Mouse (Mus musculus): ENCODE data around the gene Pea15a. TPM values are rescaled to one million over a fixed set of nuclear protein-coding genes. Genes with fewer than 3 reads are reported as not detected.

The Pea15a gene
- polyA plus RNA-seq, 1 experiment, result 33.5 TPM

- 86% methylated on average over 3 of the region's 3 CpGs for WGBS
- DNase-seq (ENCODE audit: low read depth in 1 of 2, low spot score in 2 of 2), result no peak
- H3K4me1 ChIP-seq (ENCODE audit: control insufficient read depth, insufficient read depth, insufficient read length), result 0 out of 2 replicates have a peak, but pooled peaks cover 6% of the 10 kb centered on the region
- TF ChIP-seq CTCF (IDR thresholded peaks at IDR 0.05; ENCODE audit: extremely low read depth, insufficient read depth, insufficient read length, insufficient replicate concordance) (no peak), POLR2A (IDR thresholded peaks at IDR 0.05; ENCODE audit: low read depth, low read length) (no peak)
- H3K27me3 ChIP-seq (ENCODE audit: control insufficient read depth, insufficient read depth, low read length), result no peaks in the 10 kb centered on the region
- H3K4me3 ChIP-seq (ENCODE audit: extremely low read depth, insufficient read depth, insufficient read length), result no peak overlapping the region
- no peak overlapping the region for H3K27ac ChIP-seq (ENCODE audit: insufficient read depth, low read length)
- H3K36me3 ChIP-seq (ENCODE audit: control insufficient read depth, insufficient read depth, low read length), result peaks cover 44% of the 10 kb centered on the region
Measured at GRCm38 (mm10) chr1:172192217-172192616, 14.4 kb downstream of the Pea15a start.

GRCm38 (mm10) chr1:172191578-172191977 is 15.0 kb downstream of the Pea15a start:
- TF ChIP-seq CTCF (IDR thresholded peaks at IDR 0.05; ENCODE audit: extremely low read depth, insufficient read depth, insufficient read length, insufficient replicate concordance) (no peak), POLR2A (IDR thresholded peaks at IDR 0.05; ENCODE audit: low read depth, low read length) (no peak)
- H3K27me3 ChIP-seq (ENCODE audit: control insufficient read depth, insufficient read depth, low read length), result no peaks in the 10 kb centered on the region
- peaks cover 48% of the 10 kb centered on the region for H3K36me3 ChIP-seq (ENCODE audit: control insufficient read depth, insufficient read depth, low read length)

DNA sequence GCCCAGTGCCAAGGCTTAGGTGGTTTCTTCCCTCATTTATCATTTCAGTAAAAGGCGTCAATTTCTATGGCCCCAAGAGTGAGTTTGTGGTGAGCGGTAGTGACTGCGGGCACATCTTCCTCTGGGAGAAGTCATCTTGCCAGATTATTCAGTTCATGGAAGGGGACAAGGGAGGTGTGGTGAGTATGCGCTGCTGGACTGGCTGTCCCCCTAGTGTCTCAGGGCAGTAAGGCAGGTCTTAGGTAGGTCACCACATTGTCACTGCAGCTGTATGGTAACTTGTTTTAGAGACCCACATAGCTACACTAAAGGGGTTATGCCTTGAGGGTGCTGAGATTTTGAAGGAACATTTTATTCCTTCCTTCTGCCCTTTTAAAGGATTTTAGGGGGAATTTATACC is 17.7 kb downstream of the Pea15a start:
- Histone ChIP-seq H3K4me3 (ENCODE audit: extremely low read depth, insufficient read depth, insufficient read length) (no peak overlapping the region), H3K4me1 (ENCODE audit: control insufficient read depth, insufficient read depth, insufficient read length) (no peaks in the 10 kb centered on the region), H3K27ac (ENCODE audit: insufficient read depth, low read length) (no peak overlapping the region), H3K27me3 (ENCODE audit: control insufficient read depth, insufficient read depth, low read length) (no peaks in the 10 kb centered on the region), H3K36me3 (ENCODE audit: control insufficient read depth, insufficient read depth, low read length) (peaks cover 43% of the 10 kb centered on the region)
- peak; percentile 19; the same call in 1 of the 2 replicates for TF ChIP-seq CTCF (IDR thresholded peaks at IDR 0.05; ENCODE audit: extremely low read depth, insufficient read depth, insufficient read length, insufficient replicate concordance)
- no peak for TF ChIP-seq POLR2A (IDR thresholded peaks at IDR 0.05; ENCODE audit: low read depth, low read length)
- 92% methylated on average over 4 of the region's 4 CpGs for WGBS
- no peak for DNase-seq (ENCODE audit: low read depth in 1 of 2, low spot score in 2 of 2)

More at GRCm38 (mm10) chr1:172191578-172191977, 15.0 kb downstream of the Pea15a start:
- Histone ChIP-seq H3K4me3 (ENCODE audit: extremely low read depth, insufficient read depth, insufficient read length) (no peak overlapping the region), H3K27ac (ENCODE audit: insufficient read depth, low read length) (no peak overlapping the region), H3K4me1 (ENCODE audit: control insufficient read depth, insufficient read depth, insufficient read length) (0 out of 2 replicates have a peak, but pooled peaks cover under 1% of the 10 kb centered on the region)
- DNase-seq (ENCODE audit: low read depth in 1 of 2, low spot score in 2 of 2), result no peak
- 87% methylated on average over 2 of the region's 2 CpGs for WGBS

- Histone ChIP-seq H3K36me3 (ENCODE audit: control insufficient read depth, insufficient read depth, low read length) (peaks cover 37% of the 10 kb centered on the region), H3K4me1 (ENCODE audit: control insufficient read depth, insufficient read depth, insufficient read length) (no peaks in the 10 kb centered on the region)
Measured at GRCm38 (mm10) chr1:172186401-172187289, 20.0 kb downstream of the Pea15a start.

DNA sequence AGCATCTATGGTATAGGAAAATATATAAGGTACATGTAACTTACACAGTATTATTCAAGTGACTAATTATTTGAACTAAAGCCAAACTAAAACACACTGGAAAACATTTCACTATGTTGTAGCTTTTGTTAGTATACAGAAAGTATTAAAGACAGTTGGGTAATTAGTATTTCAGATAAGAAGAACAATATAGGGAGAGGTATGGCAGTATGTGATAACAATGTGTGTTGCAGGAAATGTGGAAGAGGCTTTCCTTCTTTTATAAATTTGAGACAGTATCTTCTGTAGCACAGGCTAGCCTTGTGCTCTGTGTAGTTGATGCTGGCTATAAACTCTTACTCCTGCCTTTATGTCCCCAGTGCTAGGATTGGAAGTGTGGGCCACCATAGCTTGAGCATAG is 22.7 kb downstream of the Pea15a start:
- Histone ChIP-seq H3K36me3 (ENCODE audit: control insufficient read depth, insufficient read depth, low read length) (peaks cover 35% of the 10 kb centered on the region), H3K4me3 (ENCODE audit: extremely low read depth, insufficient read depth, insufficient read length) (no peak overlapping the region), H3K27ac (ENCODE audit: insufficient read depth, low read length) (no peak overlapping the region), H3K27me3 (ENCODE audit: control insufficient read depth, insufficient read depth, low read length) (no peaks in the 10 kb centered on the region), H3K4me1 (ENCODE audit: control insufficient read depth, insufficient read depth, insufficient read length) (no peaks in the 10 kb centered on the region)
- DNase-seq (ENCODE audit: low read depth in 1 of 2, low spot score in 2 of 2), result no peak
- TF ChIP-seq POLR2A (IDR thresholded peaks at IDR 0.05; ENCODE audit: low read depth, low read length) (no peak), CTCF (IDR thresholded peaks at IDR 0.05; ENCODE audit: extremely low read depth, insufficient read depth, insufficient read length, insufficient replicate concordance) (no peak)

More at GRCm38 (mm10) chr1:172186401-172187289, 20.0 kb downstream of the Pea15a start:
- no peak for DNase-seq (ENCODE audit: low read depth in 1 of 2, low spot score in 2 of 2)
- TF ChIP-seq POLR2A (IDR thresholded peaks at IDR 0.05; ENCODE audit: low read depth, low read length), result no peak
- TF ChIP-seq CTCF (IDR thresholded peaks at IDR 0.05; ENCODE audit: extremely low read depth, insufficient read depth, insufficient read length, insufficient replicate concordance), result no peak
- Histone ChIP-seq H3K27ac (ENCODE audit: insufficient read depth, low read length) (no peak overlapping the region), H3K4me3 (ENCODE audit: extremely low read depth, insufficient read depth, insufficient read length) (no peak overlapping the region), H3K27me3 (ENCODE audit: control insufficient read depth, insufficient read depth, low read length) (no peaks in the 10 kb centered on the region)
- 97% methylated on average over 10 of the region's 10 CpGs for WGBS

GRCm38 (mm10) chr1:172183056-172183455 is 23.5 kb downstream of the Pea15a start:
- no peak for TF ChIP-seq POLR2A (IDR thresholded peaks at IDR 0.05; ENCODE audit: low read depth, low read length)
- TF ChIP-seq CTCF (IDR thresholded peaks at IDR 0.05; ENCODE audit: extremely low read depth, insufficient read depth, insufficient read length, insufficient replicate concordance), result no peak
- no peak for DNase-seq (ENCODE audit: low read depth in 1 of 2, low spot score in 2 of 2)
- no peak overlapping the region for H3K27ac ChIP-seq (ENCODE audit: insufficient read depth, low read length)
- no peaks in the 10 kb centered on the region for H3K27me3 ChIP-seq (ENCODE audit: control insufficient read depth, insufficient read depth, low read length)
- H3K36me3 ChIP-seq (ENCODE audit: control insufficient read depth, insufficient read depth, low read length), result peaks cover 33% of the 10 kb centered on the region
- whole genome bisulfite sequencing, result 96% methylated on average over 6 of the region's 6 CpGs
- no peak overlapping the region for H3K4me3 ChIP-seq (ENCODE audit: extremely low read depth, insufficient read depth, insufficient read length)
- H3K4me1 ChIP-seq (ENCODE audit: control insufficient read depth, insufficient read depth, insufficient read length), result no peaks in the 10 kb centered on the region

DNA sequence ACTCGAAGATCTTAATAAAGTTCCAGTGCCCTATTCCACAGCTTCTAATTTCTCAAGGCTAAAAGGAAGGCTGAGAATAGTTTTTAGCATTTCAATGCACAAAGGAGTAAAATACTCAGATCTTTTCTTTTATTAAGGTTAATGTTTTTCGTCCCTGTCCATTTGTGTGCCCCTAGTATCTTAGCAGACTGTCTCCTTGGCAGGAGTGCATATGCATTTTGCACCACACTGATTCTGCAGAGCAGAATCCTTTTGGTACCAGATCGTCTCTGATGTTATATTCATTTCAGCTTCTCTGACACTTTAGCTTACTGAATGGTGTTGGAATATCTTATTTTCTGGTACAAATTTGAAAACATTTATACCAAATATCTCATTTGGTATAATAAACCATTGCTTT is 24.8 kb downstream of the Pea15a start:
- 95% methylated on average over 3 of the region's 3 CpGs for WGBS
- no peak for DNase-seq (ENCODE audit: low read depth in 1 of 2, low spot score in 2 of 2)
- H3K27ac ChIP-seq (ENCODE audit: insufficient read depth, low read length), result no peak overlapping the region
- no peak for TF ChIP-seq CTCF (IDR thresholded peaks at IDR 0.05; ENCODE audit: extremely low read depth, insufficient read depth, insufficient read length, insufficient replicate concordance)
- no peaks in the 10 kb centered on the region for H3K4me1 ChIP-seq (ENCODE audit: control insufficient read depth, insufficient read depth, insufficient read length)
- no peak overlapping the region for H3K4me3 ChIP-seq (ENCODE audit: extremely low read depth, insufficient read depth, insufficient read length)
- H3K27me3 ChIP-seq (ENCODE audit: control insufficient read depth, insufficient read depth, low read length), result no peaks in the 10 kb centered on the region
- peaks cover 31% of the 10 kb centered on the region for H3K36me3 ChIP-seq (ENCODE audit: control insufficient read depth, insufficient read depth, low read length)

Data from spleen, adult 2 months (tissue).